Mouse (Mus musculus) heart, embryonic 14.5 days (tissue): ENCODE measurements around the gene Amt. TPM values are rescaled to one million over a fixed set of nuclear protein-coding genes. Genes with fewer than 3 reads are reported as not detected.
"Not testable (repeated sequence)": the region's sequence is repeated elsewhere in the genome, so short reads cannot be mapped to it uniquely, and the experiment has no call there.

Experiments used
- ATAC-seq: fragments of 200-750 bp; cut with Nextera tagmentation; 2 replicates; pipeline ENCODE4 v1.8.0; 2017; ENCODE audit warnings: low read depth, moderate TSS enrichment; ENCODE audit not compliant: insufficient number of reproducible peaks, insufficient read depth, low FRiP score
- H3K27ac ChIP-seq, 2 experiments: fragments of 200-500 bp in 1 of 2; fragments of 300-500 bp in 1 of 2; sonication (generic) in 1 of 2; replicated peaks in 1 of 2; 2 replicates each; pipeline ENCODE4 v1.5.1; 2012 to 2014; ENCODE audit warnings: low read depth in 2 of 2, low read length in 2 of 2, control low read depth in 1 of 2, mild to moderate bottlenecking in 1 of 2, mixed read lengths in 1 of 2; ENCODE audit not compliant: control insufficient read depth in 1 of 2, insufficient read depth in 1 of 2
- H3K27me3 ChIP-seq: fragments of 300-500 bp; sonication (generic); 2 replicates; pipeline ENCODE4 v1.6.1; 2014; ENCODE audit warnings: mild to moderate bottlenecking, low read length, control low read depth; ENCODE audit not compliant: control insufficient read depth, insufficient read depth
- H3K36me3 ChIP-seq: fragments of 300-500 bp; sonication (generic); 2 replicates; pipeline ENCODE4 v1.6.1; 2014; ENCODE audit warnings: mild to moderate bottlenecking, control low read depth, low read length, mixed read lengths; ENCODE audit not compliant: control insufficient read depth, insufficient read depth
- H3K4me1 ChIP-seq, 2 experiments: fragments of 200-500 bp in 1 of 2; fragments of 300-500 bp in 1 of 2; sonication (generic) in 1 of 2; 2 replicates each; pipeline ENCODE4 v1.6.1; 2012 to 2014; ENCODE audit warnings: low read length in 2 of 2, control low read depth in 1 of 2, mixed read lengths in 1 of 2; ENCODE audit not compliant: control insufficient read depth in 2 of 2, insufficient read depth in 2 of 2
- H3K4me2 ChIP-seq: fragments of 300-500 bp; sonication (generic); 2 replicates; pipeline ENCODE4 v1.6.1; 2014; ENCODE audit warnings: mild to moderate bottlenecking, low read length
- H3K4me3 ChIP-seq, 2 experiments: fragments of 200-500 bp in 1 of 2; fragments of 300-500 bp in 1 of 2; sonication (generic) in 1 of 2; 2 replicates each; pipeline ENCODE4 v1.5.1; 2012 to 2014; ENCODE audit warnings: low read length in 2 of 2, mild to moderate bottlenecking in 2 of 2, control low read depth in 1 of 2, low read depth in 1 of 2, moderate library complexity in 1 of 2; ENCODE audit not compliant: control insufficient read depth in 1 of 2, insufficient read depth in 1 of 2
- H3K9ac ChIP-seq: fragments of 300-500 bp; sonication (generic); 2 replicates; pipeline ENCODE4 v1.6.1; 2014; ENCODE audit warnings: mild to moderate bottlenecking, low read length
- H3K9me3 ChIP-seq: fragments of 300-500 bp; sonication (generic); 2 replicates; pipeline ENCODE4 v1.6.1; 2016; ENCODE audit warnings: low read length, control low read depth; ENCODE audit not compliant: control insufficient read depth
- WGBS: fragments of 180-500 bp; shearing (Covaris S2); extraction: QIAGEN DNeasy Blood & Tissue Kit; methylation state at CpG from one replicate; pipeline ENCODE4 v1.1.7; 2014; 5-methylcytosine and 5-hydroxymethylcytosine counted together
- polyA plus RNA-seq: library from polyadenylated mRNA; unstranded; fragments of >200 nt; fragmentation: Nextera tagmentation; extraction: Ambion mirVana; gene quantifications from 2 replicates; pipeline ENCODE4 v1.2.1, GENCODE M21; 2014

Gene Amt
- polyA plus RNA-seq, 1 experiment from 2014 or later, result 10.4 TPM

- H3K4me2 ChIP-seq, result peak within 1 kb of the TSS; percentile 97
- ATAC-seq, result peak; percentile 94
- under 1% methylated on average over 81 of the region's 81 CpGs for WGBS
Measured at GRCm38 (mm10) chr9:108305629-108306520, 9.2 kb downstream of the Amt start, which contains the start of the genes Rhoa and Tcta. Gene Rhoa (plus strand): TSS chr9:108306129. Gene Tcta (minus strand): TSS chr9:108306160.

GRCm38 (mm10) chr9:108306571-108306980 lies 9.9 kb downstream of the Amt start:
- H3K4me1 ChIP-seq, result peaks cover 4 to 46% of the 10 kb centered on the region in 2 experiments
- H3K36me3 ChIP-seq, result peaks cover 26% of the 10 kb centered on the region
- peak; percentile 84 for ATAC-seq
- peak overlapping the region; percentile 97 for H3K4me2 ChIP-seq
- H3K27ac ChIP-seq, result peak overlapping the region; percentile 99 to 100
- under 1% methylated on average over 50 of the region's 51 CpGs for WGBS
- H3K27me3 ChIP-seq, result no peaks in the 10 kb centered on the region
- H3K9me3 ChIP-seq, result no peaks in the 10 kb centered on the region
- H3K4me3 ChIP-seq, result peak overlapping the region; percentile 79 to 98
- H3K9ac ChIP-seq, result peak overlapping the region; percentile 100

More at GRCm38 (mm10) chr9:108305629-108306520, 9.2 kb downstream of the Amt start, which contains the start of the genes Rhoa and Tcta:
- H3K4me1 ChIP-seq, result peaks cover 4 to 39% of the 10 kb centered on the region in 2 experiments
- H3K27ac ChIP-seq, result peak within 1 kb of the TSS; percentile 99 to 100
- peaks cover 32% of the 10 kb centered on the region for H3K36me3 ChIP-seq
- H3K27me3 ChIP-seq, result no peaks in the 10 kb centered on the region
- peak within 1 kb of the TSS; percentile 94 to 98 for H3K4me3 ChIP-seq
- H3K9me3 ChIP-seq, result no peaks in the 10 kb centered on the region
- peak within 1 kb of the TSS; percentile 100 for H3K9ac ChIP-seq

GRCm38 (mm10) chr9:108307021-108307807 lies 10.6 kb downstream of the Amt start:
- peaks cover 4 to 53% of the 10 kb centered on the region in 2 experiments for H3K4me1 ChIP-seq
- peak overlapping the region; percentile 99 to 100 for H3K27ac ChIP-seq
- no peaks in the 10 kb centered on the region for H3K9me3 ChIP-seq
- no peak for ATAC-seq
- peak overlapping the region; percentile 100 for H3K9ac ChIP-seq
- 7% methylated on average over 12 of the region's 12 CpGs for WGBS
- H3K4me3 ChIP-seq, result peak overlapping the region; percentile 79 to 98
- no peaks in the 10 kb centered on the region for H3K27me3 ChIP-seq
- peaks cover 21% of the 10 kb centered on the region for H3K36me3 ChIP-seq
- H3K4me2 ChIP-seq, result peak overlapping the region; percentile 97

GRCm38 (mm10) chr9:108308141-108308540 lies 11.5 kb downstream of the Amt start:
- WGBS, result 20% methylated on average over 2 of the region's 2 CpGs
- peak overlapping the region in 1 of 2 experiments; percentile 44; a peak in 1 of 4 replicates for H3K27ac ChIP-seq
- ATAC-seq, result no peak

GRCm38 (mm10) chr9:108317572-108317971 lies 20.9 kb downstream of the Amt start:
- no peak for ATAC-seq
- Histone ChIP-seq H3K4me3 (no peak overlapping the region), H3K36me3 (peaks cover 49% of the 10 kb centered on the region), H3K27ac (no peak overlapping the region), H3K27me3 (no peaks in the 10 kb centered on the region), H3K9ac (no peak overlapping the region), H3K4me1 (no peaks in the 10 kb centered on the region), H3K9me3 (no peaks in the 10 kb centered on the region), H3K4me2 (no peak overlapping the region)
- 92% methylated on average over 3 of the region's 3 CpGs for WGBS

More at GRCm38 (mm10) chr9:108308141-108308540, 11.5 kb downstream of the Amt start:
- Histone ChIP-seq H3K4me3 (peak overlapping the region; percentile 6 to 98; a peak in 3 of 4 replicates), H3K27me3 (no peaks in the 10 kb centered on the region), H3K36me3 (peaks cover 11% of the 10 kb centered on the region), H3K4me2 (peak overlapping the region; percentile 97), H3K4me1 (peaks cover 4 to 54% of the 10 kb centered on the region in 2 experiments), H3K9me3 (no peaks in the 10 kb centered on the region), H3K9ac (peak overlapping the region; percentile 100)

GRCm38 (mm10) chr9:108318462-108318861 lies 21.8 kb downstream of the Amt start:
- no peaks in the 10 kb centered on the region for H3K9me3 ChIP-seq
- H3K4me3 ChIP-seq, result no peak overlapping the region
- ATAC-seq, result no peak
- 80% methylated on average over 2 of the region's 2 CpGs for WGBS
- no peaks in the 10 kb centered on the region for H3K27me3 ChIP-seq
- H3K36me3 ChIP-seq, result peaks cover 51% of the 10 kb centered on the region
- H3K4me2 ChIP-seq, result no peak overlapping the region
- H3K27ac ChIP-seq, result no peak overlapping the region
- H3K4me1 ChIP-seq, result no peaks in the 10 kb centered on the region
- no peak overlapping the region for H3K9ac ChIP-seq

GRCm38 (mm10) chr9:108322054-108322453 lies 25.4 kb downstream of the Amt start:
- H3K4me2 ChIP-seq, H3K4me1 ChIP-seq, H3K9ac ChIP-seq, H3K4me3 ChIP-seq, ATAC-seq, H3K9me3 ChIP-seq, H3K27ac ChIP-seq, H3K27me3 ChIP-seq: not testable (repeated sequence)
- WGBS, result 90% methylated on average over 7 of the region's 7 CpGs
- peaks cover 43% of the 10 kb centered on the region for H3K36me3 ChIP-seq
